Mouse (Mus musculus) thymus, postnatal 14 days (tissue): ENCODE results near the gene Rsph14.

Experiments
- DNase-seq: peaks from one replicate; pipeline ENCODE4 v3.0.0; 2021

The Rsph14 gene

GRCm38 (mm10) chr10:74990584-74991322 is 41.6 kb downstream of the Rsph14 start:
- no peak for DNase-seq

GRCm38 (mm10) chr10:74989814-74990213 is 42.6 kb downstream of the Rsph14 start:
- peak; percentile 16 for DNase-seq

GRCm38 (mm10) chr10:74987698-74988470 is 44.5 kb downstream of the Rsph14 start:
- DNase-seq, result no peak

GRCm38 (mm10) chr10:74983176-74983575 is 49.2 kb downstream of the Rsph14 start:
- DNase-seq, result no peak

- no peak for DNase-seq
These were observed 51.2 kb downstream of the Rsph14 start for GRCm38 (mm10) chr10:74981159-74981558.

- DNase-seq, result no peak
These were observed 54.3 kb downstream of the Rsph14 start for GRCm38 (mm10) chr10:74978056-74978455.

GRCm38 (mm10) chr10:74976429-74976828 is 56.0 kb downstream of the Rsph14 start:
- DNase-seq, result no peak

- no peak for DNase-seq
These were observed 56.8 kb downstream of the Rsph14 start for GRCm38 (mm10) chr10:74975626-74976025.

GRCm38 (mm10) chr10:74973026-74973425 is 59.4 kb downstream of the Rsph14 start:
- no peak for DNase-seq

- DNase-seq, result no peak
These were observed 63.1 kb downstream of the Rsph14 start for GRCm38 (mm10) chr10:74969266-74969665.

GRCm38 (mm10) chr10:74967651-74968267 is 64.6 kb downstream of the Rsph14 start:
- no peak for DNase-seq

GRCm38 (mm10) chr10:74966850-74967451 is 65.4 kb downstream of the Rsph14 start, which contains the start of gene Gnaz:
TSS of gene Gnaz (plus strand) at chr10:74967177.
- peak; percentile 95 for DNase-seq

GRCm38 (mm10) chr10:74964380-74964779 is 68.0 kb downstream of the Rsph14 start:
- no peak for DNase-seq

GRCm38 (mm10) chr10:74952830-74953443 is 79.4 kb downstream of the Rsph14 start:
- DNase-seq, result no peak

GRCm38 (mm10) chr10:74940795-74941194 is 91.6 kb downstream of the Rsph14 start:
- no peak for DNase-seq

- DNase-seq, result no peak
These were observed 93.1 kb downstream of the Rsph14 start for GRCm38 (mm10) chr10:74939300-74939699.

- DNase-seq, result no peak
These were observed 94.0 kb downstream of the Rsph14 start for GRCm38 (mm10) chr10:74938410-74938809.

GRCm38 (mm10) chr10:74937003-74937790 is 95.2 kb downstream of the Rsph14 start:
- DNase-seq, result no peak

- DNase-seq, result no peak
These were observed 97.4 kb downstream of the Rsph14 start for GRCm38 (mm10) chr10:74935016-74935415.

GRCm38 (mm10) chr10:74934521-74934920 is 97.9 kb downstream of the Rsph14 start:
- no peak for DNase-seq

- no peak for DNase-seq
These were observed 98.7 kb downstream of the Rsph14 start for GRCm38 (mm10) chr10:74933548-74934190.
